Mouse (Mus musculus) E14TG2a.4 (cell line): ENCODE results near the gene Fars2.
A peak's percentile ranks its signal among the peaks of the same experiment; 100 is the strongest.

Experiments used
- H3K27me3 ChIP-seq: 2 replicates; pipeline ENCODE4 v1.6.1; 2014; ENCODE audit warnings: low read length, control low read depth; ENCODE audit not compliant: insufficient read depth
- H3K36me3 ChIP-seq: 2 replicates; pipeline ENCODE4 v1.6.1; 2014; ENCODE audit warnings: low read length, control low read depth; ENCODE audit not compliant: insufficient read depth
- H3K4me1 ChIP-seq: replicated peaks from 2 replicates; pipeline ENCODE4 v1.6.1; 2014; ENCODE audit warnings: low read depth, low read length, control low read depth
- H3K4me3 ChIP-seq: replicated peaks from 2 replicates; pipeline ENCODE4 v1.5.1; 2014; ENCODE audit warnings: mild to moderate bottlenecking, low read length
- H3K9me3 ChIP-seq: 2 replicates; pipeline ENCODE4 v1.6.1; 2014; ENCODE audit warnings: low read length, control low read depth
- CTCF ChIP-seq: conservative IDR thresholded peaks from 2 replicates; pipeline ENCODE4 v1.5.1; 2014; ENCODE audit warnings: low read length
- NANOG ChIP-seq: IDR thresholded peaks from 2 replicates; pipeline ENCODE4 v1.6.1; 2014; ENCODE audit warnings: borderline replicate concordance, low read length, mixed read lengths
- POU5F1 ChIP-seq: IDR thresholded peaks from 2 replicates; pipeline ENCODE4 v1.6.1; 2014; ENCODE audit warnings: low read length, borderline replicate concordance

The Fars2 gene

DNA sequence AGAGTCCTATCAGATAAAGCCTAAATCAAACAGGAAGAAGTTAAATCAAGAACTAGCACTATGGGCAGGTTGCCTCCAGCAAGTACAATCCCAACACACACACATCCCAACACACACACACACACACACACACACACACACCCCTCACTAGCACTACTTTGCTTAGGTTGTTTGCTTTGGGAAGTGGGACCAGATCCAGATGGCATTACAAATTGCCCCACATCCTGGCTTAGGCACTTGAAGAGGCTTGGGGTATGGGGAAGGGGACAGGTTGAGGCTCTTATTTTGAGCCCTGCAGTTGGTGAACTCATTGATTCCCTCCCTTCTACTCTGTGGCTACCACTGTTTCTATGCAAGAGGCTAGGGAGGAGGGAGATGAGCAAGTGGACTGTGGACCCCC, 605.1 kb downstream of the Fars2 start:
- TF ChIP-seq POU5F1 (no peak), NANOG (no peak), CTCF (no peak)
- Histone ChIP-seq H3K27me3 (peaks cover 74% of the 10 kb centered on the region), H3K36me3 (no peaks in the 10 kb centered on the region), H3K9me3 (no peaks in the 10 kb centered on the region), H3K4me3 (no peak overlapping the region), H3K4me1 (peaks cover 37% of the 10 kb centered on the region)

DNA sequence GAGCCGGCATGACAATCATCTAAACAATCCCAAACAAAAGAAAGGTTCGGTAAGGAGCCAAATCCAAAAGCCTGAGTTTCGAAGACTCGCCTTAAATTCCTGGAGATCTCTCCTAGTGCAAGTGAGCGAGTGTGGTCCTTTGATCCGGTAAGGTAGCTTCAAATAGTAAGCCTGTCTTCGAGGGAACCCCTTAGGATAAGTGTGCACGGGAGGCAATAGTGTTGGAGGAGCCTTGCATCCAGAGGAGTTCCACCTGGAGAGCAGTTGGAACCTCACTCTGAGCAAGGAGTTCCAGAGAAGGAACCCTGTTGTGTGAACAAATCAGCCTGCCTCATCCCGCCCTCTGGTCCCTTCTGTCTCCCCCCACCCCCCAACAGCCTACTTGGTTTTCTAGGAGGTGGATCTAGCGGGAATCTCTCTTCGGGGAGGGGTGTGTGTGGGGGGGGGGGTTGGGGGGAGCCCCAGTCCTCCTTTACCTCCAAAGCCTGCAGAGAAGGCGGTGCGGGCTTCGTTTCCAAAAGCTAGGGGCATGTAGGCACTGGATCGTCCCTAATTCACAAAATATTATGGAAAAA, 606.6 kb downstream of the Fars2 start:
- Histone ChIP-seq H3K9me3 (no peaks in the 10 kb centered on the region), H3K4me1 (peaks cover 43% of the 10 kb centered on the region), H3K4me3 (no peak overlapping the region), H3K36me3 (no peaks in the 10 kb centered on the region), H3K27me3 (peaks cover 85% of the 10 kb centered on the region)
- TF ChIP-seq POU5F1 (no peak), CTCF (no peak), NANOG (no peak)

DNA sequence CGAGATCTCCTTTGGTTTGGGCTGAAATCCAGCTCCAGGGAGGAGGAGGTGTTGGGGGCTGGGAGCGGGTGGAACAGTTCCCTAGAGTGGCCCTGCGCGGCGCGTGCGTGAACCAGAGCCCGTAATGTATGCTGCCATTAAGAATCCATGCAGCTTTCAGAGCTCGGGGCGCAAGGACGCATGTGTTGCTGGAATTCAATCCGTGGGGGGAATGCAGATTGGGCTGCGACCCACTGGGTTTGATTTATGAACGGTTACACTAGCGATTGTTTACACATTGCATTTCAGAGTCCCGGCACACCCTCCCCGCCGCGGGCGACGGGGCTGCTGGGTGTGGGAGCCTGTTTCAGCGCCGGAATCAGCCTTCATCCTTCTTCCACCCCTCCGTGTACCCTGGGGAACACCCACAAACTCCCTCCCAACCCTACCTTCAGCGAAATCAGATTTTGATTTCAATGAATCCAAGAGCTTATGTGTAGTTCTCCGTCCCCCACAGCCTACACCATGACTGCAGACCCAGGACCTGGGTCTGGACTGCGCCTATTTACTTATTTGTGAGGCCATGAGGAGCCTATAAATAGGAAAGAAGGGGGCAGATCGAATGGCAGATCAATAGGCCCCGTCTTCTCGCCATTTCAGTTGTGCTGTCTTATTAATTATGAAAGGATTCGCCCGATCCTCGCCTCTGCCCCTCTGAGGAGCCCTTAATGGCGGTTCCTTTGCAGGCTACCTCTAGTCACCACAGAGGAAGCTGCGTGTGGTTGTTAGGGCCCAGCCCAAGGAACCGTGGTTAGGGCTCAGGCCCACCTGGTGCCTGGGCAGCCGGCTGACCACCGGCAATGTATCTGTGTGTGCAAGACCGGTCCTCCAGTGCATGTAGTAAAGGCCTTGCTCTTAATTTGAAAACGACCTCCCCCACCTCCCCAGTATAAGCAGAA, 607.6 kb downstream of the Fars2 start:
- TF ChIP-seq POU5F1 (no peak), CTCF (no peak)
- Histone ChIP-seq H3K27me3 (peaks cover 93% of the 10 kb centered on the region), H3K4me3 (peak overlapping the region; percentile 57), H3K9me3 (no peaks in the 10 kb centered on the region), H3K4me1 (peaks cover 43% of the 10 kb centered on the region), H3K36me3 (no peaks in the 10 kb centered on the region)

DNA sequence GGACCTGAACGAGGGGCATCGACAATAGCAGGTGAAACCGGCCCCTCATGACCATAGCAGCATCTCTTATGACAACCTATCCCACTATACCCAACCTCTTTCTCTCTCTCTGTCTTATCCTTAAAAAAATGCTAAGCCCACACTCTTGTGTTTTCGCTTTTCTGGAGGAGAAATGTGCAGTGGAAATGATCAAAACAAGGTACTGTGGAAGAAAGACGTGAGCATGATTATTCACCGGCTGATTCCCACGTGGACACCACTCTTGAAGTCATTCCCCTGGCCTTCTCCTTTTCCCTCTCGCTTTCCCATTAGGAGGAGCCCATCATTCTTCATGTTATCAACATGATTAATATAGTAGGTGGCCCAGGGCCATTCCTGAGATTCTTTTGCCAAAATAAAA, 608.7 kb downstream of the Fars2 start:
- Histone ChIP-seq H3K27me3 (peaks cover 96% of the 10 kb centered on the region), H3K9me3 (no peaks in the 10 kb centered on the region), H3K4me1 (peaks cover 43% of the 10 kb centered on the region), H3K4me3 (no peak overlapping the region), H3K36me3 (no peaks in the 10 kb centered on the region)
- no peak for TF ChIP-seq CTCF
- TF ChIP-seq NANOG, result no peak
- no peak for TF ChIP-seq POU5F1

DNA sequence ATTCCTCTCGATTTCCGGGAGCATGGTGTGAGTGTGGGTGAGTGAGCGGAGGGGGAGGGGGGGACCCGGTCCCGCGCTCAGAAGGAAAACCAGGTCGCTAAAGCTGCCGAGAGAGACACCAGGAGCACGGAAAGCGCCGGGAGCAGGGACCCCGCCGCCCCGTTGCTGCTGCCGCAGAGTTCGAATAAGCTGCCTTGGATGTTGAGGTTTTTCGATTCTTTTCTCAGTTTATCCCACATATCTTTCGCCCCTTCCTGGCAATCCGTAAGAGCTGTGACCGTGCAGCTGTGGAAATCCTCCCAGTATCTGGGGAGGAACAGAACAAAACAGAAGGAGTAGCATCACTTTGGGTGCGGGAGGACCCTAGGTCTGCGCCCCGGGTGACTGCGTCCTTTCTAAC, 609.3 kb downstream of the Fars2 start:
- Histone ChIP-seq H3K27me3 (peaks cover 96% of the 10 kb centered on the region), H3K4me1 (peaks cover 49% of the 10 kb centered on the region), H3K9me3 (no peaks in the 10 kb centered on the region; the same call in 1 of the 2 replicates), H3K36me3 (no peaks in the 10 kb centered on the region), H3K4me3 (peak overlapping the region; percentile 69)
- TF ChIP-seq NANOG (no peak), CTCF (no peak), POU5F1 (no peak)

DNA sequence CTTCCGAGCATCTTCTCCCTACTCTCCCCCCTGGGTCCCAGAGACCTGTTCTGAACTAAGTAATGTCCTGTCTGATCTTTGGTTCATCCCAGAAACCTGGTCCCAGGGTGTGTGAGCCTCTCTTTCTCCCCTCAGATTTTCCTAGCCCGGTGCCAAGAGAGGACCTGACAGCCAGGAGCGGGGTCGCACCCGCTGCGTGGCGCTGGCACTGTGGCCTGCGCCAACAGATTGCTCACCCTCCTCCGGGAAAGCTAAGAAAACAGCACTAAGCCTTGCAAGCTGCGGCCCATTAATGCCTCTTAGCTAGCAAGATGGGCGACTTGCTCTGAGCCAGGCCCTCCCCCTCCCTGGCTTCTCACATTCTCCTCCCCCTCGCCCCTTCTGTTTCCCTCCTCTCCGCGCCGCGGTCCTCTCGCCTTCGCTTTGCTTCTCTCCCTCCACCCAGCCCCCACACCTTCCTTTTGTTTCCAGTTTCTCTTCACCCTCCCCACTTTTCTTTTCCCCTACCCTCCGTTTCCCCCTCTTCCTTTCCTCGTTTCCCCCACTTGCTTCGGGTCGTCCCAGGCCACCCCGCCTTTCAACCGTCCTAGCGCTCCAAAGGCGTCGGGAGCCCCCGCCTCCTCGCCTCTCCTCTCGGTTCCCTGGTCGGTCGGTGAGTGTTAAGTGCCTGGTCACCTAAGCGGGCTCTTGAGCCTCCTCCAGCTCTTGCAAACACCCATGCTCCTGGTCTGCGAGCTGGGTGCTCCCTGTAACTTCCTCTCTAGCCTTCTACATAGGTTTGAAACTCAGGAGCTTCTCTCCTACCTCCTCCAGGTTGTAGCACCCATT, 610.0 kb downstream of the Fars2 start:
- no peaks in the 10 kb centered on the region for H3K36me3 ChIP-seq
- peaks cover 55% of the 10 kb centered on the region for H3K4me1 ChIP-seq
- no peak for TF ChIP-seq NANOG
- no peak for TF ChIP-seq CTCF
- no peak for TF ChIP-seq POU5F1
- peaks cover 97% of the 10 kb centered on the region for H3K27me3 ChIP-seq
- H3K9me3 ChIP-seq, result no peaks in the 10 kb centered on the region; the same call in 1 of the 2 replicates
- peak overlapping the region; percentile 69 for H3K4me3 ChIP-seq

DNA sequence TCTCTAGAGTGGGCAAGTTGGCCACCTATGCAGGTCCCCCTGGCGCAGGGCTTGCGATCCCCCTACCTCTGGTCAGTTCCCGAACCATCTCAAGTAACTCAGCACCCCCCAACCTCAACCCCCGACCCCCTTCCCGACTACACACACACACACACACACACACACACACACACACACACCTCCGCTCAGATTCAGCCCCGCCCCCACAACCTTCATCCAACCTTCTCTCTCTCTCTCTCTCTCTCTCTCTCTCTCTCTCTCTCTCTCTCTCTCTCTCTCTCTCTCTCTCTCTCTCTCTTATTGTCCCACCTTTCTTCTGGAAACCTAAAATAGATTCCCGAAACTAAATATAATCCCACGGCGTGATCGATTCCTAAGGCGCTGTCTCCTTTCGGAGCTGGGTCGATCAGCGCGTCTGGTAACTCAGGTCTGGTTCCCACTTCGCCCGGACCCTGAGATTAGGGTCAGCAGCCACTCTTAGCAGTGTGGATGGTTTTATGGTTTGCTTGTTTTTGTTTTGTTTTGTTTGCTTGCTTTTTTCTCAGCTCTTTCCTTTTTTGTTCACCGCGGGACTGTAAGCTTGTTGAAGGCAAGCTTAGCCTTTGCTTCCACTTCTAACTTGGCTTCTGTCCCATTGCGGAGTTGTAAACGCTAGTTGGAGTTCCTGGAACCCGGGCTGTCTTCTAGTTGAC, 610.7 kb downstream of the Fars2 start:
- TF ChIP-seq CTCF (no peak), POU5F1 (no peak), NANOG (no peak)
- peak overlapping the region; percentile 69 for H3K4me3 ChIP-seq
- H3K9me3 ChIP-seq, result no peaks in the 10 kb centered on the region; the same call in 1 of the 2 replicates
- H3K27me3 ChIP-seq, result peaks cover 97% of the 10 kb centered on the region
- H3K36me3 ChIP-seq, result no peaks in the 10 kb centered on the region
- peaks cover 53% of the 10 kb centered on the region for H3K4me1 ChIP-seq

DNA sequence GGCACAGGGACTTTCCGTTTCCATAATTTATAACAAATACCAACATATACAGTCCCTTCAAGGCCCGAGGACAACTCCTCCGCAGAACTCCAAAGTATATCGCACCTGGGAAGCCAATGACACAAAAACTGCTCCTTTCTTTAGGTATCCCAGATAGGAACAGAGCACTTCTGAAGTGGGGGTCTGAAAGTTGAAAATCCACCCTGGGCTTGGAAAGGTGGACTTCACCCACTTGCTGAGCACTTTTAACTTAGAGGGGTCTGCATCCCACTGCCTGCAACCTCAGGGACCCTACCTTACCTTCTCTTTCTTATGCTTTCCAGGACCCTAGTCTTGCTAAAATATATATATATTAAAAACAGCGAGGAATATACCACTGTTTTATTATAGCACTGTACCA, 611.3 kb downstream of the Fars2 start:
- peaks cover 48% of the 10 kb centered on the region for H3K4me1 ChIP-seq
- TF ChIP-seq CTCF (no peak), NANOG (no peak), POU5F1 (no peak)
- no peak overlapping the region for H3K4me3 ChIP-seq
- peaks cover 97% of the 10 kb centered on the region for H3K27me3 ChIP-seq
- H3K9me3 ChIP-seq, result no peaks in the 10 kb centered on the region; the same call in 1 of the 2 replicates
- no peaks in the 10 kb centered on the region for H3K36me3 ChIP-seq
